Mouse (Mus musculus) neural tube, embryonic 11.5 days (tissue): ENCODE measurements around the gene Fam186a. TPM values are rescaled to one million over a fixed set of nuclear protein-coding genes. Genes with fewer than 3 reads are reported as not detected.
"Not testable (repeated sequence)": the region's sequence is repeated elsewhere in the genome, so short reads cannot be mapped to it uniquely, and the experiment has no call there.

Source experiments
- ATAC-seq: fragments of 200-750 bp; cut with Nextera tagmentation; 2 replicates; pipeline ENCODE4 v1.8.0; 2017; ENCODE audit warnings: moderate number of reproducible peaks, mild to moderate bottlenecking, moderate TSS enrichment, moderate library complexity; ENCODE audit not compliant: insufficient read depth, low FRiP score, low TSS enrichment
- DNase-seq: peaks from one replicate; pipeline ENCODE4 v3.0.0-alpha.2; 2015; ENCODE audit warnings: low spot score
- H3K27ac ChIP-seq: fragments of 300-500 bp; sonication (generic); 2 replicates; pipeline ENCODE4 v1.5.1; 2014; ENCODE audit warnings: low read depth, mild to moderate bottlenecking, low read length
- H3K27me3 ChIP-seq: fragments of 300-500 bp; sonication (generic); 2 replicates; pipeline ENCODE4 v1.6.1; 2014; ENCODE audit warnings: mild to moderate bottlenecking, low read length, mixed read lengths; ENCODE audit not compliant: control insufficient read depth, insufficient read depth
- H3K36me3 ChIP-seq: fragments of 300-500 bp; sonication (generic); 2 replicates; pipeline ENCODE4 v1.6.1; 2014; ENCODE audit warnings: mild to moderate bottlenecking, low read length, moderate library complexity, mixed read lengths; ENCODE audit not compliant: control insufficient read depth, insufficient read depth
- H3K4me1 ChIP-seq: fragments of 300-500 bp; sonication (generic); 2 replicates; pipeline ENCODE4 v1.6.1; 2014; ENCODE audit warnings: low read length, mixed read lengths; ENCODE audit not compliant: control insufficient read depth, insufficient read depth
- H3K4me2 ChIP-seq: fragments of 300-500 bp; sonication (generic); 2 replicates; pipeline ENCODE4 v1.6.1; 2014; ENCODE audit warnings: low read depth, mild to moderate bottlenecking, moderate library complexity
- H3K4me3 ChIP-seq: fragments of 300-500 bp; sonication (generic); 2 replicates; pipeline ENCODE4 v1.5.1; 2014; ENCODE audit warnings: low read depth, low read length
- H3K9ac ChIP-seq: fragments of 300-500 bp; sonication (generic); 2 replicates; pipeline ENCODE4 v1.6.1; 2014; ENCODE audit warnings: mild to moderate bottlenecking, low read length
- H3K9me3 ChIP-seq: fragments of 300-500 bp; sonication (generic); 2 replicates; pipeline ENCODE4 v1.6.1; 2016; ENCODE audit warnings: low read length; ENCODE audit not compliant: control insufficient read depth
- WGBS: fragments of 180-500 bp; shearing (Covaris S2); extraction: QIAGEN DNeasy Blood & Tissue Kit; methylation state at CpG from one replicate; pipeline ENCODE4 v1.1.7; 2014; 5-methylcytosine and 5-hydroxymethylcytosine counted together
- polyA plus RNA-seq: library from polyadenylated mRNA; unstranded; fragments of >200 nt; fragmentation: Nextera tagmentation; extraction: Ambion mirVana; gene quantifications from 2 replicates; pipeline ENCODE4 v1.2.1, GENCODE M21; 2014

Fam186a gene
- polyA plus RNA-seq, 1 experiment from 2014 or later: not detected

- not testable (repeated sequence) for H3K27ac ChIP-seq, H3K4me3 ChIP-seq, H3K27me3 ChIP-seq, H3K36me3 ChIP-seq, H3K9me3 ChIP-seq, H3K9ac ChIP-seq, H3K4me1 ChIP-seq, ATAC-seq, H3K4me2 ChIP-seq
- WGBS: 42% methylated on average over 14 of the region's 14 CpGs
- peak; percentile 35 for DNase-seq
Measured at GRCm38 (mm10) chr15:99909339-99909996, 57.4 kb downstream of the Fam186a start.

- Histone ChIP-seq H3K9me3 (no peaks in the 10 kb centered on the region), H3K4me3 (no peak overlapping the region), H3K4me2 (no peak overlapping the region), H3K4me1 (no peaks in the 10 kb centered on the region), H3K27ac (no peak overlapping the region), H3K9ac (no peak overlapping the region), H3K27me3 (no peaks in the 10 kb centered on the region), H3K36me3 (no peaks in the 10 kb centered on the region)
- DNase-seq: no peak
- ATAC-seq: no peak
- 84% methylated on average over 1 of the region's 1 CpGs for WGBS
Measured at GRCm38 (mm10) chr15:99907514-99907913, 59.3 kb downstream of the Fam186a start.

- Histone ChIP-seq H3K9ac (no peak overlapping the region), H3K9me3 (no peaks in the 10 kb centered on the region), H3K4me2 (no peak overlapping the region), H3K4me3 (no peak overlapping the region), H3K27me3 (no peaks in the 10 kb centered on the region), H3K4me1 (no peaks in the 10 kb centered on the region), H3K36me3 (no peaks in the 10 kb centered on the region), H3K27ac (no peak overlapping the region)
- DNase-seq (no peak), ATAC-seq (no peak)
- WGBS: 87% methylated on average over 4 of the region's 4 CpGs
Measured at GRCm38 (mm10) chr15:99907041-99907440, 59.8 kb downstream of the Fam186a start.

- Histone ChIP-seq H3K4me2 (no peak overlapping the region), H3K27ac (no peak overlapping the region), H3K36me3 (no peaks in the 10 kb centered on the region), H3K27me3 (no peaks in the 10 kb centered on the region), H3K4me1 (no peaks in the 10 kb centered on the region), H3K9ac (no peak overlapping the region), H3K4me3 (no peak overlapping the region), H3K9me3 (no peaks in the 10 kb centered on the region)
- ATAC-seq (no peak), DNase-seq (no peak)
- WGBS: 75% methylated on average over 9 of the region's 9 CpGs
Measured at GRCm38 (mm10) chr15:99904841-99905240, 62.0 kb downstream of the Fam186a start.

GRCm38 (mm10) chr15:99904333-99904732, 62.5 kb downstream of the Fam186a start:
- WGBS: 14% methylated on average over 4 of the region's 4 CpGs
- H3K4me2 ChIP-seq: no peak overlapping the region
- H3K36me3 ChIP-seq: no peaks in the 10 kb centered on the region
- no peaks in the 10 kb centered on the region for H3K9me3 ChIP-seq
- H3K27me3 ChIP-seq: no peaks in the 10 kb centered on the region
- H3K9ac ChIP-seq: no peak overlapping the region
- DNase-seq (peak; percentile 75), ATAC-seq (no peak)
- H3K27ac ChIP-seq: no peak overlapping the region
- no peak overlapping the region for H3K4me3 ChIP-seq
- no peaks in the 10 kb centered on the region for H3K4me1 ChIP-seq

GRCm38 (mm10) chr15:99903227-99903626, 63.6 kb downstream of the Fam186a start:
- Histone ChIP-seq H3K4me3 (no peak overlapping the region), H3K36me3 (no peaks in the 10 kb centered on the region), H3K27me3 (no peaks in the 10 kb centered on the region), H3K4me1 (no peaks in the 10 kb centered on the region), H3K27ac (no peak overlapping the region), H3K9me3 (no peaks in the 10 kb centered on the region), H3K4me2 (no peak overlapping the region), H3K9ac (no peak overlapping the region)
- ATAC-seq: no peak
- WGBS: 89% methylated on average over 5 of the region's 5 CpGs
- DNase-seq: no peak

GRCm38 (mm10) chr15:99902786-99903185, 64.1 kb downstream of the Fam186a start:
- WGBS: 72% methylated on average over 5 of the region's 5 CpGs
- no peak overlapping the region for H3K9ac ChIP-seq
- no peaks in the 10 kb centered on the region for H3K36me3 ChIP-seq
- no peak overlapping the region for H3K4me2 ChIP-seq
- no peak overlapping the region for H3K4me3 ChIP-seq
- ATAC-seq: no peak
- no peak overlapping the region for H3K27ac ChIP-seq
- H3K27me3 ChIP-seq: no peaks in the 10 kb centered on the region
- H3K9me3 ChIP-seq: no peaks in the 10 kb centered on the region
- DNase-seq: no peak
- H3K4me1 ChIP-seq: no peaks in the 10 kb centered on the region

- H3K9ac ChIP-seq: no peak overlapping the region
- DNase-seq (no peak), ATAC-seq (no peak)
- H3K27ac ChIP-seq: no peak overlapping the region
- H3K9me3 ChIP-seq: no peaks in the 10 kb centered on the region
- H3K27me3 ChIP-seq: no peaks in the 10 kb centered on the region
- H3K4me1 ChIP-seq: no peaks in the 10 kb centered on the region
- no peaks in the 10 kb centered on the region for H3K36me3 ChIP-seq
- H3K4me2 ChIP-seq: no peak overlapping the region
- no peak overlapping the region for H3K4me3 ChIP-seq
Measured at GRCm38 (mm10) chr15:99896621-99897020, 70.2 kb downstream of the Fam186a start.

GRCm38 (mm10) chr15:99891355-99891754, 75.5 kb downstream of the Fam186a start:
- no peak overlapping the region for H3K4me3 ChIP-seq
- H3K9me3 ChIP-seq: no peaks in the 10 kb centered on the region
- ATAC-seq: no peak
- no peak overlapping the region for H3K4me2 ChIP-seq
- no peaks in the 10 kb centered on the region for H3K27me3 ChIP-seq
- DNase-seq: no peak
- WGBS: 81% methylated on average over 2 of the region's 3 CpGs
- H3K27ac ChIP-seq: no peak overlapping the region
- no peak overlapping the region for H3K9ac ChIP-seq
- H3K4me1 ChIP-seq: no peaks in the 10 kb centered on the region
- H3K36me3 ChIP-seq: no peaks in the 10 kb centered on the region
